Mouse (Mus musculus) cerebellum, adult 2 months (tissue): ENCODE data around the gene E2f7.

Experiments
- CTCF ChIP-seq: fragments of 200-500 bp; IDR thresholded peaks from 2 replicates; pipeline ENCODE4 v1.5.1; 2011; ENCODE audit warnings: low read depth, mild to moderate bottlenecking, control low read depth, low read length, moderate library complexity, borderline replicate concordance; ENCODE audit not compliant: insufficient read depth
- POLR2A ChIP-seq: fragments of 200-500 bp; IDR thresholded peaks from 2 replicates; pipeline ENCODE4 v1.6.1; 2011; ENCODE audit warnings: low read length, control low read depth, borderline replicate concordance; ENCODE audit not compliant: insufficient read depth

- no peak for TF ChIP-seq POLR2A
- no peak for TF ChIP-seq CTCF
Observed at GRCm38 (mm10) chr10:110811209-110811861, 66.1 kb downstream of the E2f7 start.
